Mouse (Mus musculus) intestine, embryonic 16.5 days (tissue): ENCODE results near the gene Arsg. TPM values are rescaled to one million over a fixed set of nuclear protein-coding genes. Genes with fewer than 3 reads are reported as not detected.

Experiments used
- ATAC-seq: fragments of 200-750 bp; cut with Nextera tagmentation; 2 replicates; pipeline ENCODE4 v1.8.0; 2017; ENCODE audit warnings: moderate TSS enrichment, moderate library complexity
- H3K27ac ChIP-seq: fragments of 300-500 bp; sonication (generic); 2 replicates; pipeline ENCODE4 v1.5.1; 2014; ENCODE audit warnings: mild to moderate bottlenecking, low read length
- H3K27me3 ChIP-seq: fragments of 300-500 bp; sonication (generic); replicated peaks from 2 replicates; pipeline ENCODE4 v1.6.1; 2014; ENCODE audit warnings: low read length, control low read depth, mixed read lengths; ENCODE audit not compliant: control insufficient read depth, insufficient read depth
- H3K36me3 ChIP-seq: fragments of 300-500 bp; sonication (generic); 2 replicates; pipeline ENCODE4 v1.6.1; 2014; ENCODE audit warnings: low read length, control low read depth; ENCODE audit not compliant: control insufficient read depth, insufficient read depth
- H3K4me1 ChIP-seq: fragments of 300-500 bp; sonication (generic); 2 replicates; pipeline ENCODE4 v1.6.1; 2014; ENCODE audit warnings: low read length, control low read depth, mixed read lengths; ENCODE audit not compliant: control insufficient read depth, insufficient read depth
- H3K4me2 ChIP-seq: fragments of 300-500 bp; sonication (generic); 2 replicates; pipeline ENCODE4 v1.6.1; 2014; ENCODE audit warnings: low read depth, low read length, control low read depth
- H3K4me3 ChIP-seq: fragments of 300-500 bp; sonication (generic); 2 replicates; pipeline ENCODE4 v1.5.1; 2014; ENCODE audit warnings: mild to moderate bottlenecking, low read length
- H3K9ac ChIP-seq: fragments of 300-500 bp; sonication (generic); 2 replicates; pipeline ENCODE4 v1.6.1; 2014; ENCODE audit warnings: low read depth, low read length
- H3K9me3 ChIP-seq: fragments of 300-500 bp; sonication (generic); 2 replicates; pipeline ENCODE4 v1.6.1; 2016; ENCODE audit warnings: low read length, control low read depth; ENCODE audit not compliant: control insufficient read depth
- WGBS: fragments of 180-500 bp; shearing (Covaris S2); extraction: QIAGEN DNeasy Blood & Tissue Kit; methylation state at CpG from one replicate; pipeline ENCODE4 v1.1.7; 2014; 5-methylcytosine and 5-hydroxymethylcytosine counted together
- polyA plus RNA-seq: library from polyadenylated mRNA; unstranded; fragments of >200 nt; fragmentation: Nextera tagmentation; extraction: Ambion mirVana; gene quantifications from 2 replicates; pipeline ENCODE4 v1.2.1, GENCODE M21; 2015

The Arsg gene
- polyA plus RNA-seq, 1 experiment from 2014 or later, result 3.1 TPM

DNA sequence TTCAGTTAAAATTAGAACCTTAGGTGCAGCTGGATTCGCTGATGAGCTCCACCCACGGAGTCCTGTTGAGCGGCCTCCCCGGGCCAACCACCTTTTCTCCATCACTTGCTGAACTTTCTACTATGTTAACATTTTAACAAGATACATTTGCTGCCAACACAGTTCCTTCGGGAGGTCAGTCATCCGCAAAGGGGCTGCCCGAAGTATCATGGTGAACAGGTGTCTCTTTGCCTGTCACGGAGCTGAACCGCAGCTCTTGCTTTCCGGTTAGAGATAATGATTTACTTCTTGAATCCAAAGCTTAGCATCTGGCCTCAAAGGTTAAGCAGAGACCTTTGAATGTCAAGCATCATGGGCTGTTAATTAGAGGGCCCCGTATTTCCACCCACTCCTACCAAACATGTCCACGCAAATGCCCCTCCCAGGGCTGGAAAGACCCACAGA is 72.5 kb downstream of the Arsg start:
- Histone ChIP-seq H3K36me3 (no peaks in the 10 kb centered on the region), H3K4me1 (peaks cover 20% of the 10 kb centered on the region; the same call in 1 of the 2 replicates), H3K4me3 (no peak overlapping the region), H3K9ac (no peak overlapping the region), H3K9me3 (no peaks in the 10 kb centered on the region), H3K4me2 (peak overlapping the region; percentile 28; the same call in 1 of the 2 replicates), H3K27me3 (no peaks in the 10 kb centered on the region), H3K27ac (no peak overlapping the region)
- 34% methylated on average over 12 of the region's 12 CpGs for WGBS
- peak; percentile 30 for ATAC-seq

DNA sequence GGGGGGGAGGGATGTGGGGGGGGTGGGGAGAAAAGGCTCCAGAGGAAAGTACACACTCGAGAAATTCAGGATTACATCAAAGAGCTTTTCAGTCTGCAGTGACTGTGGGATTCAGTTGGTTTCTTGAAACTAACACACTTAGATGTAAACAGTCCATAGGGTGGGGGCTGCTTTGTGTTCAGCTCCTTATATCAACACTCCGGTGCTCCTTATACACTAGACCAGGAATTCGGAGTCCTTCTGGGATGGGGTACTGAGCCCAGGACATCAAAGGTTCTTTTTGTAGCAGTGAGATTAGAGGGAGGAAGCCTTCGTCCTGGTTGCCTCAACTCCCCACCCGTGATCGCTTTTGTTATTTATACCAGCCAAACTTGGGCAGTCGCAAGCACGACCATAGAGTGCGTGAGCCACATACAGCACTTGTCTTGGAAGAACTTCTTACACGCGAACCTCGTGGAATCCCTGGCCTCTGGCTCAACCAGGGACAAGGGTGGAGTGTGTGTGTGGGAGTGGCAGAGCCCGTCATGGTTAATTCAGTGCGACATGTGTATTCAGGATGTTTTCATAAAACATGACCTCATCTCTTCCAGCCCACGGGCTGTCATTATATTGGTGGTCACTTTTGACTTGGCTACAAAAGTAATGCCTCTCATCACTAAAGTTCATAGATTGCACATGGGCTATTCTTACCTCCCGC is 73.3 kb downstream of the Arsg start:
- no peak overlapping the region for H3K27ac ChIP-seq
- 59% methylated on average over 16 of the region's 16 CpGs for WGBS
- ATAC-seq, result no peak

DNA sequence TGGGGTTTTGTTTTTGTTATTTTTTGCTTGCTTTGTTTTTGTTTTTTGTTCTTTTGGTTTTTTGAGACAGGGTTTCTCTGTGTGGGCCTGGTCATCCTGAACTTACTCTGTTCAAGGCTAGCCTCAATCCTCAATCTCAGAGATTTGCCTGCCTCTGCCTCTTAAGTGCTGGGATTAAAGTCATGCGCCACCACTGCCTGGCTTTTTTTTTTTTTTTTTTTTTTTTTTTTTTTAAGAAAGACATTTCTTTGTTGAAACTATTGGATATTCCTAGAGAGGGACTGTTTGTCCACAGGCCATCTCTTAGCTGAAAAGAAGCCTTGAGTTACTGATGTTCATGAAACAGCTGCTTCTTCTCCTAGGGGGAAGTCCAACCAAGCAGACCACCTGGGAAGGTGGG is 74.5 kb downstream of the Arsg start:
- 100% methylated on average over 1 of the region's 1 CpGs for WGBS
- no peak overlapping the region for H3K9ac ChIP-seq

More for the DNA sequence above, 73.3 kb downstream of the Arsg start:
- Histone ChIP-seq H3K36me3 (no peaks in the 10 kb centered on the region), H3K9me3 (no peaks in the 10 kb centered on the region), H3K4me1 (peaks cover 20% of the 10 kb centered on the region; the same call in 1 of the 2 replicates), H3K9ac (no peak overlapping the region), H3K27me3 (no peaks in the 10 kb centered on the region), H3K4me3 (no peak overlapping the region), H3K4me2 (no peak overlapping the region)

DNA sequence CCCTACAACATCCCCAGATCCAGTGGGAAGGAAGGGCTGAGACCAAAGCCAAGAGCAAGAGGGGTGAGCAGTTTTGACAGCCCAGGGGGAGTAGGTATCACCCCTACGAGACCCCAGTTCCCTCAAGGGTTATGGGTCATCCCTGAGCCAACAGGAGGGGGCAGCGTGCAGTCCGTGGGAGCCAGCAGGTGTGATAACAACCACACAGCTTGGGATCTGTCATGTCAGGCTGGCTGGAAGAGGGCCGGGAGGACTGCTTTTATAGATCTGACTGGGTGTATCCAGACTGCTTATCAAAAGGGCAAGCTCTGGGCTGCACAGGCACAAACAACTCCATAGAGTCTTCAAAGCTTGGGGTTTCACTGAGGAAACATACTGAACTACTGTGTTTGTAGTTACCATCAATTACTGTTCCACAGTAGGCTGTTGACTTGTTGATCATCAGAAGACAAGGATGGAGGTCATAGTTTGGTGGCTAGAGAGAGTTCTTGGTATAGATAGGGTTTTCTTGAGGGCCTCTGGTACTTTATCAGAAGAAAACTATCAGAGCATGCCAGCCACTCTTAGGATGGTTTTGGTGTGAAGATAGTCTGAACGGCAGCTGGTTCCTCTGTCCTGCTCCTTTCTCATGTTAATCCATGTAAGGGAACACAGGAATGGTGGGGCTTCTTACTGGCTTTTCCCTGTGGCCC is 76.6 kb downstream of the Arsg start:
- Histone ChIP-seq H3K9me3 (no peaks in the 10 kb centered on the region), H3K4me2 (no peak overlapping the region), H3K4me3 (no peak overlapping the region), H3K4me1 (peaks cover 31% of the 10 kb centered on the region), H3K27me3 (no peaks in the 10 kb centered on the region), H3K27ac (no peak overlapping the region), H3K36me3 (no peaks in the 10 kb centered on the region), H3K9ac (no peak overlapping the region)
- 61% methylated on average over 5 of the region's 5 CpGs for WGBS
- peak; percentile 64 for ATAC-seq

More for the DNA sequence above, 74.5 kb downstream of the Arsg start:
- no peak overlapping the region for H3K4me3 ChIP-seq
- H3K4me1 ChIP-seq, result peaks cover 20% of the 10 kb centered on the region; the same call in 1 of the 2 replicates
- no peaks in the 10 kb centered on the region for H3K36me3 ChIP-seq
- no peak for ATAC-seq
- no peak overlapping the region for H3K4me2 ChIP-seq
- no peak overlapping the region for H3K27ac ChIP-seq
- no peaks in the 10 kb centered on the region for H3K27me3 ChIP-seq
- H3K9me3 ChIP-seq, result no peaks in the 10 kb centered on the region

DNA sequence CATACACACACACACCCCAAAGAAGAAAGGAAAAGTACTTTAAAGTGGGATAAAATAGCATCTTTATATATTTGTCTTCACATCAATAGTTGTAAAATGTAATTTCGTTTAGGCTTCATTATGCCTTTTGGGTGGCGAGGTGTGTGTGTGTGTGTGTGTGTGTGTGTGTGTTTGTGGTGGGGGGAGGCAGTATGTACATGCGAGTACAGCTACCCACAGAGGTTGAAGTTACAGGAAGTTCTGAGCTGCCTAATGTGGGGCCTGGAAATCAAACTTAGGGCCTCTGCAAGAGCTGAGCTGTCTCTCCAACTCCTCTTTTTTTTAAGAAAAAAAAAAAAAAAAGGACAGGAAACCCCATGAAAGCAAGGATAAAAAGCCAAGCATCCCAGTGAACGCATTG is 80.7 kb downstream of the Arsg start:
- Histone ChIP-seq H3K4me3 (no peak overlapping the region), H3K4me2 (no peak overlapping the region), H3K4me1 (peaks cover 19% of the 10 kb centered on the region), H3K9me3 (no peaks in the 10 kb centered on the region), H3K36me3 (no peaks in the 10 kb centered on the region), H3K9ac (no peak overlapping the region), H3K27me3 (no peaks in the 10 kb centered on the region), H3K27ac (peak overlapping the region; percentile 61)
- WGBS, result 72% methylated on average over 4 of the region's 4 CpGs
- ATAC-seq, result no peak

DNA sequence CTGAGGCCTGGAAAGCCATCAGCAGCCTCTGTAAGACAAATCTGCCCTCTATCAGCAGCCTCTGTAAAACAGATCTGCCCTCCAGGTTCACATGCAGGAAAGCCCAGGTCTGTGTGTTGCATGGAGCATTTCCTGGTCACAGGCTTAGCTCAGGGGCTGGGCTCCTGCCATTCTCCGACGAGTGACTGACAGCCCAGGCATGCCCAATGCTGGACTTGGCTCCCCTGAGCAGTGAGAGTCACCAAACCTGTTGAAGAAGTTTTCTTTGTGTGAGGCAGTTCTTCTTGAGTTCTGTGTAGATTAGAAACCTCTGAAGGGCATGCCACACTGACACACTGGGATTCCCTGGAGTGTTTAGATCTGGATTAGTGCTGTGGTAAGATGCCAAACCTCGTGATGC is 81.3 kb downstream of the Arsg start:
- H3K36me3 ChIP-seq, result no peaks in the 10 kb centered on the region
- no peaks in the 10 kb centered on the region for H3K27me3 ChIP-seq
- H3K4me2 ChIP-seq, result no peak overlapping the region
- peak; percentile 82 for ATAC-seq
- H3K4me1 ChIP-seq, result peaks cover 19% of the 10 kb centered on the region
- no peaks in the 10 kb centered on the region for H3K9me3 ChIP-seq
- H3K27ac ChIP-seq, result peak overlapping the region; percentile 61
- peak overlapping the region; percentile 33; the same call in 1 of the 2 replicates for H3K9ac ChIP-seq
- no peak overlapping the region for H3K4me3 ChIP-seq
- WGBS, result 32% methylated on average over 3 of the region's 3 CpGs

DNA sequence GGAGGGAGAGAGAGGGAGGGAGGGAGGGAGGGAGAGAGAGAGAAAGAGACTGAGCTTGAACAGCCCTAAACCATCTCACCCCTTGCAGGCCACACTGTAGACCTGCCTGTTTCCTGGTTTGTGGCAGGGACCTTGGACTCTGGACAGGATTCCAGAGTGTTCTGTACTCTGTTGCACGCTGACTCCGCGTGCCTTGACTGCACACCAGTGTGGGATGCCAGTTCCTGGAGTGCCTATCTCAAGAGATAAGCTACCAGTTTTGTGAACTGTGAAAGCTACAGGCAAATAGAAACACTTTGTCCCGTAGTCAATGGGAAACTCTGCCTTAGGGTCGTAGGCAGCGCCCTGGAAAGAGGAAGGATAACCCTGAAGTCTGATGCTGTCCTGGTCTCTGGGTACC is 83.0 kb downstream of the Arsg start:
- H3K27me3 ChIP-seq, result no peaks in the 10 kb centered on the region
- no peak overlapping the region for H3K4me3 ChIP-seq
- peak; percentile 94 for ATAC-seq
- WGBS, result 61% methylated on average over 6 of the region's 6 CpGs
- H3K4me2 ChIP-seq, result no peak overlapping the region
- no peak overlapping the region for H3K9ac ChIP-seq
- H3K9me3 ChIP-seq, result no peaks in the 10 kb centered on the region
- H3K27ac ChIP-seq, result peak overlapping the region; percentile 81
- H3K36me3 ChIP-seq, result no peaks in the 10 kb centered on the region
- peaks cover 16% of the 10 kb centered on the region for H3K4me1 ChIP-seq

DNA sequence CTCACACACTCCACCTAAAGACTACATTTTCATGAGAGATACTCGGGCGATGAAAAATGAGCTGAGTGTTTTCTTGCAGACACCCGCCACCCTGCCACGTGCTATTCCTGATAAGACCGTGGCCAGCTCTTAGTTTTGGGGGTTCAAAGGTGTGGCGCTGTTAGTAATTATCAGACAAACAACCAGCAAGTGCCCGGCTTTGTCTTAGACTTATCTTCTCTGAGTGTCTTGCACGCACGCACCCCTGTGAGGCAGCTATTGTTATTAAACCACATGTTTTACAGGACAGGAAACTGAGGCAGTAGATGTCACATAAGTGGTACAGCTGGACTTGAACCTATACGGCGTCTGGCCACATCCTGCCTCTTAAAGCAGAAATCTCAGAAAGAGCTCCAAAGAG is 84.2 kb downstream of the Arsg start:
- H3K36me3 ChIP-seq, result no peaks in the 10 kb centered on the region

DNA sequence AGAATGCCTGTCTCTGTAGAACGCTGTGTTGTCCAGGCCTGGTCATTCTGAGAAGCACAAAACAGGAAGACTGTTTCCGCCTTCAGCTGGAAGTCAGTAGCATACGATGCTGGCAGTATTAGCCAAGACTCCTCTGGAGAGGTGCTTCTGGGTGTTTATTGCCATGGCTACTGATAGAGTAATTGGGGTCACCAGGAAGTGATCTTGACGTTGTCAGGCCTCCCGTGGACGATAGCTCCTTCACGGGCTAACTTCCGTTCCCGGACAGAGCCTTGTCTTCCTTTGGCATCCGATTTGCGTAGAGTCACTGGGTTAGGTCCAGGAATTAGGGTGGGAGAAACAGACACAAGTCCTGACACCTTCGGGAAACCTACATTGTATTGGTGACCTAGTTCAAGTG is 86.1 kb downstream of the Arsg start:
- Histone ChIP-seq H3K9ac (no peak overlapping the region), H3K4me1 (peaks cover 15% of the 10 kb centered on the region), H3K4me3 (no peak overlapping the region), H3K27ac (no peak overlapping the region), H3K27me3 (no peaks in the 10 kb centered on the region), H3K36me3 (no peaks in the 10 kb centered on the region), H3K9me3 (no peaks in the 10 kb centered on the region), H3K4me2 (no peak overlapping the region)
- ATAC-seq, result no peak
- WGBS, result 83% methylated on average over 12 of the region's 12 CpGs

More for the DNA sequence above, 84.2 kb downstream of the Arsg start:
- WGBS, result 68% methylated on average over 11 of the region's 11 CpGs
- ATAC-seq, result no peak
- H3K27me3 ChIP-seq, result no peaks in the 10 kb centered on the region
- H3K9me3 ChIP-seq, result no peaks in the 10 kb centered on the region
- no peak overlapping the region for H3K27ac ChIP-seq
- H3K4me3 ChIP-seq, result no peak overlapping the region
- H3K9ac ChIP-seq, result no peak overlapping the region
- peaks cover 16% of the 10 kb centered on the region for H3K4me1 ChIP-seq
- no peak overlapping the region for H3K4me2 ChIP-seq
